Mouse (Mus musculus): ENCODE measurements at regions not wholly inside any gene's neighbourhood (a gene's known extent, or its start where the extent isn't known, plus 50 kb on each side); places are given as distances from the start of the nearest gene placed in this dataset.
A peak's percentile ranks its signal among the peaks of the same experiment; 100 is the strongest.

DNA sequence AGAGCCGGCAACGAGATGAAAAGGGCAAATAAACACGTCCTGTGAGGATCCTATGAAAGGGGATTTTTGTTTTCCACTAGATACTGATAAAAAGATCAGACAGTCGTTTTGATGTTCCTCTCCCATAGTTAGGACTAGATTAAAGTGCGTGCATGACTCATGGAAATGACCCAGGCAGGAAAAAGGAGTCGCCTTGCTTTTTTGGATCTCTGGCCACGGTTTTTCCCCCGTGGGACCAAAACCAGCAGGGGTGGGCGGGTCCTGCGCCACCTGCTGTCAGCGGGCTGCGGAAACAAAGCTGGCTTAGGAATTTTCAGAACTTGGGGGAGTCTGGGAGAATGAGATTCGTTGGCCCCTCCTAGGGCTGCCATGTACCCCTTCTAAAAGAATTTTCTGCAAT, 91.5 kb upstream of the Ankrd55 start:
- peak; percentile 32 for DNase-seq
- intact Hi-C loops (cut with DNase I): no loop called here

- intact Hi-C loops (cut with DNase I): no loop called here
- DNase-seq: peak; percentile 49
These were observed 84.5 kb upstream of the Ankrd55 start for GRCm38 (mm10) chr13:112203721-112204120.

DNA sequence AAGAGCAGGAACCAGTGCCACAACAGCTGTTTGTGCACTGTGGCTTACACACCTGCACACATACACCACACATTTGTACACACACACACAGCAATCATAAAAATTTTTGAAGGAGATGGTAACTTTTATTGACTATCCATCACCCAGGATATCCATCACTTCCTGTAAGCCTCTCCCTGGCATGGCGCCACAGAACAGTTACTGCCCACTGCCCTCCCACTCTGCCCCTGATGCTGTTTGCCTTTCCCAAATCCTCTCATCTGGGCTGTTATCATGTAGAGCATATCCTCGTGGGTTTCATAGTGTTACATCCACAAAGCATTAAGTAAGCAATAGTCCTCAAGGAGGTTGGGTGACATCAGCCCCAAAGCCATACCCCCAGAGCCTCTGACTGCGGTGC, 84.0 kb upstream of the Ankrd55 start:
- intact Hi-C loops (cut with DNase I): no loop called here
- DNase-seq: peak; percentile 59

- intact Hi-C loops (cut with DNase I): no loop called here
- DNase-seq: no peak
These were observed 83.4 kb upstream of the Ankrd55 start for GRCm38 (mm10) chr13:112204813-112205212.

GRCm38 (mm10) chr13:112207617-112208235, 80.5 kb upstream of the Ankrd55 start:
- intact Hi-C loops (cut with DNase I): no loop called here
- DNase-seq: peak; percentile 51

GRCm38 (mm10) chr13:112211841-112212240, 76.4 kb upstream of the Ankrd55 start:
- intact Hi-C loops (cut with DNase I): no loop called here
- peak; percentile 68 for DNase-seq

GRCm38 (mm10) chr13:112212391-112212790, 75.9 kb upstream of the Ankrd55 start:
- peak; percentile 37 for DNase-seq
- intact Hi-C loops (cut with DNase I): no loop called here

- intact Hi-C loops (cut with DNase I): no loop called here
- peak; percentile 91 for DNase-seq
These were observed 74.6 kb upstream of the Ankrd55 start for GRCm38 (mm10) chr13:112213652-112214081.

DNA sequence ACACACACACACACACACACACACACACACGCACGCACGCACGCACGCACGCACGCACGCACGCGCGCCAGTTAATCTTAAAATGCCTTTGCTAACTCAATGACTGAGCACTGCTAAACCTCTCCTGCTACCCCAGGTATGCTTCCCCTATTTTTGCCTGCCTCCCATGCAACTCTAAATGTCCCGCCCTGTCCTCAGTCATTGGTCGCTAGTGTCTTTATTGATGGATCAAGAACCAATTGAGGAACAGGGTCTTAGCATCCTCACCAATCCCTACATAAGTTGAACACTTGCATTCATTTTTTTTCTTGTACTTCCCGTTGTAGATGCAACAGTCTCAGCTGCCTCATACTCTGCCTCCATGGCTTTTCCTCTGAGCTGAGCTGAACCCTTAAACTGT, 72.2 kb upstream of the Ankrd55 start:
- no peak for DNase-seq
- intact Hi-C loops (cut with DNase I): no loop called here

DNA sequence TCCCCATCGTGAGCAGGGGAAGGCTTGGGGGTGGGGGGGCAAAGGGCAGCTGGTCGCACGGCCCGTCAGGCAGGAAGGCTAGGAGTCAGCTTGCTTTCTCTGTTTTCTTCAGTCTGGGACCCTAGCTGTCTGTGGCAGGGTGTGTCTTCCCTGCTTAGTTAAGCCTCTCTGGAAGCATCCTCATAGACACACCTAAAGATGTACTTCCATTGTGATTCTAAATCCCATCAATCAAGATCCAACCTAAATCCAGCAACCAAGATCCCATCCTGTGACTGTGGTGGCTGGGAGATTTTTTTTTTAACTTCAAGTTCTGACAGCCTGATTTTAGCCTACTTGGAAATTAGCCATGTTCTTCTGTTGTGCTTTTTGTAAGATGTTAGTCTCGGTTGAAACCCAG, 69.9 kb upstream of the Ankrd55 start:
- no peak for DNase-seq
- intact Hi-C loops (cut with DNase I): no loop called here

DNA sequence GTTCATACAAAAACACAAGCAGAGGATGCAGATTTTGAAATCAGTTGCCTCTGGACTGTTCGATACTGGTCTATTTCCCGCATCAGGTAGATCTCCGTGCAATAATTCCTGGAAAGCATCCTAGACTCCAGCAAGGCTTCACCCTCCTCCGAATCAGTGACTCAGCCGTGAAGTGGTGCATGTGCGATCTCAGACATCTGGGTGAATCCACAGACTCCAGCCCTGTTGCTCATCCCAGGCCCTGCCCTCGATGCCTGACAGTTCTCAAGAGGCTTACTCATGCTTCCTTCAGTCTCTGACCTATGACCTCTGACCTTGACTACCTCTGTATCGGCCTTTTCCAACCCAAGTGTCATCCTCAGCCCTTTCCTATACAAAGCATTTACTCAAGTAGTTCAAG, 68.1 kb upstream of the Ankrd55 start:
- intact Hi-C loops (cut with DNase I): no loop called here
- DNase-seq: no peak

GRCm38 (mm10) chr13:112223616-112224015, 64.6 kb upstream of the Ankrd55 start:
- intact Hi-C loops (cut with DNase I): no loop called here
- peak; percentile 45 for DNase-seq

GRCm38 (mm10) chr13:112227766-112228165, 60.5 kb upstream of the Ankrd55 start:
- intact Hi-C loops (cut with DNase I): no loop called here
- DNase-seq: no peak

GRCm38 (mm10) chr13:112228846-112229245, 59.4 kb upstream of the Ankrd55 start:
- no peak for DNase-seq
- intact Hi-C loops (cut with DNase I): no loop called here

DNA sequence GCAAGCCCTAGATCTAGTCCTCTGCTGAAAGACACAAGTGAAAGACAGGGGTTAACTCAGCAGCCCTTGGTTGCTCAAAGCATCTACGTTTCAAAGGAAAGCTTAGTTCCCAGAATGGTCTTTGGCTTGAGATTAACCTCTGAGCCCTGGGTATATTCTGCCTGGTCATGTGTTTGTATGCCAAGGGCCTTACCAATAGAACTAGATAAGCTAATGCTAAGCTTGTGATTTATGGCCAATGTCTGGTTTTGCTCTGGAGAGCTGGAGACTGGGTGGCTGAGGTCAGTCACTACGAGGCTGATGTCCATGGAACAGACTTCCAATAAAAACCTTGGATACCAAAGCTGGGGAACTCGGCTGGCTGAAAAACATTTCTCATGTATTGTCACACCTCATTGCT, 58.1 kb upstream of the Ankrd55 start:
- intact Hi-C loops (cut with DNase I): no loop called here
- DNase-seq: no peak

GRCm38 (mm10) chr13:112234695-112235094, 53.6 kb upstream of the Ankrd55 start:
- no peak for DNase-seq
- intact Hi-C loops (cut with DNase I): no loop called here

DNA sequence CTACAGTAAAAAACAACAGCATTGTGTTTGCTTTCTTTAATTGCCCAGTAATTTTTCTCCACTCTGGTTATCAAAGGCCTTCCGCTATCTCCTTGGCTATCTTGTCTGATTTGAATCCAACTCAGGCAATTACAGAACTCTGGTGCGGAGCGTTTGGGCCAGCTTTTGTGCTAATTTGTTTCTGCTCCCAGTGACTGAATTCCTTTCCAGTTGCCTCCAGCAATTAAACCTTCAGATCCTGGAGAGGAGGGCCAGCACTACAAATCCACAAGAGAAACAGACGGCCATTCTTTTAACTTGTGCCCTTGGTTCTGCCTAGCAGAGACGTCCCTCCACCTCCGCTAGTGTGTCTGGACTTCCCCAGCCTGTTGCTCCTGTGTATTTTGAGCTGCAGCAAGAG, 51.3 kb upstream of the Ankrd55 start:
- intact Hi-C loops (cut with DNase I): no loop called here
- no peak for DNase-seq

- DNase-seq: no peak
- intact Hi-C loops (cut with DNase I): no loop called here
These were observed 50.9 kb upstream of the Ankrd55 start for GRCm38 (mm10) chr13:112237377-112237776.

DNA sequence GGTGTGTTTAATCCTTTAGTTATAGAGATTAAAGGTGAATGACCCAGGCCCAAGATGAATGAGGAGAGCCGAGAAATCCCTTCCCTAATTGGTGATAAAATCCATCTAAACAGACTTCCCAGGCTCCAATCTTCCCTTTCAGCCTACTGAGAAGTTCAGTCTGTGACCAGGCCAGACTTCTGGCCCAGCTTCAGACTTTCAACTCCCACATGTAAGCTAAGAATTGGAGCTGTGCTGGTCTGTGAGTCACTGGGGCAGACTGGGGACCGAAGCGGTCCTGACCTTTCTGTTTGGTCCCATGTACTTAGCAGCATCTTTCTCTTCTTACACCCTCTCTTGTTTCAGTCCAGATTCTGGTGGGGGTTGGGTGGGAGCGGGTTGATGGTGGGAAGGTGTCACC, 50.3 kb upstream of the Ankrd55 start:
- intact Hi-C loops (cut with DNase I): no loop called here
- DNase-seq: no peak

Measured in left cerebral cortex, postnatal 4 days (tissue).